Mouse (Mus musculus) lung, embryonic 15.5 days (tissue): Measurements from ENCODE around the gene Cyp2c37. TPM values are rescaled to one million over a fixed set of nuclear protein-coding genes. Genes with fewer than 3 reads are reported as not detected.
"Not testable (repeated sequence)": the region's sequence is repeated elsewhere in the genome, so short reads cannot be mapped to it uniquely, and the experiment has no call there.

Experiments
- ATAC-seq: fragments of 200-750 bp; cut with Nextera tagmentation; 2 replicates; pipeline ENCODE4 v1.8.0; 2017; ENCODE audit warnings: moderate number of reproducible peaks, borderline replicate concordance; ENCODE audit not compliant: low FRiP score, low TSS enrichment; ENCODE audit errors: extremely low read depth
- H3K27ac ChIP-seq: fragments of 300-500 bp; sonication (generic); 2 replicates; pipeline ENCODE4 v1.5.1; 2015; ENCODE audit warnings: moderate library complexity, mild to moderate bottlenecking, inconsistent platforms
- H3K27me3 ChIP-seq: fragments of 300-500 bp; sonication (generic); 2 replicates; pipeline ENCODE4 v1.6.1; 2015; ENCODE audit warnings: inconsistent platforms
- H3K36me3 ChIP-seq: fragments of 300-500 bp; sonication (generic); 2 replicates; pipeline ENCODE4 v1.6.1; 2015; ENCODE audit warnings: inconsistent platforms
- H3K4me1 ChIP-seq: fragments of 300-500 bp; sonication (generic); 2 replicates; pipeline ENCODE4 v1.6.1; 2015; ENCODE audit warnings: inconsistent platforms
- H3K4me2 ChIP-seq: fragments of 300-500 bp; sonication (generic); 2 replicates; pipeline ENCODE4 v1.6.1; 2015; ENCODE audit warnings: inconsistent platforms, mild to moderate bottlenecking, moderate library complexity
- H3K4me3 ChIP-seq: fragments of 300-500 bp; sonication (generic); 2 replicates; pipeline ENCODE4 v1.5.1; 2015; ENCODE audit warnings: mild to moderate bottlenecking, inconsistent platforms
- H3K9ac ChIP-seq: fragments of 300-500 bp; sonication (generic); 2 replicates; pipeline ENCODE4 v1.6.1; 2015; ENCODE audit warnings: inconsistent platforms
- H3K9me3 ChIP-seq: fragments of 300-500 bp; sonication (generic); 2 replicates; pipeline ENCODE4 v1.6.1; 2016; ENCODE audit warnings: inconsistent platforms
- WGBS: fragments of 180-500 bp; shearing (Covaris S2); methylation state at CpG from one replicate; pipeline ENCODE4 v1.1.7; 2015; 5-methylcytosine and 5-hydroxymethylcytosine counted together
- polyA plus RNA-seq: library from polyadenylated mRNA; unstranded; fragments of >200 nt; fragmentation: Nextera tagmentation; extraction: Ambion mirVana; gene quantifications from 2 replicates; pipeline ENCODE4 v1.2.1, GENCODE M21; 2015

Gene Cyp2c37
- not detected in 2 replicates for polyA plus RNA-seq

DNA sequence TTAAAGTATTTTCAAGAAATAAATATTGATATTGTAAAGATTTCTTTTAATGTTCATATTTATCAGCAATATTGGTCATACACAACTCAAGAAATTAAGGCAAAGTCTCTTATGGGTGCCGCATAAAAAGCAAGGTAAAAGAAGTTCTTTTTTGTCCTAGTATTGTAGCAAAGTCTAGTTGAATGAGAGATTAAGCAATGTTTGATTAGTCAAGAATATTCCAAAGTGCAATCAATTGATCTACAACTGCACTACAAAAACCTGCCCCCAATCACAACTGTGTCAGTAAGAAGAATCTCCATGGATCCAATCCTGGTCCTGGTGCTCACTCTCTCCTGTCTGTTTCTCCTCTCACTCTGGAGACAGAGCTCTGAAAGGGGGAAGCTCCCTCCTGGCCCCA is at the start of gene Cyp2c37:
Gene Cyp2c37, plus strand, starts transcription at position 285 of the 400 bp plus-strand sequence.
- H3K9me3 ChIP-seq, H3K4me1 ChIP-seq, H3K4me3 ChIP-seq, H3K36me3 ChIP-seq, H3K9ac ChIP-seq, ATAC-seq, H3K27me3 ChIP-seq, H3K4me2 ChIP-seq, H3K27ac ChIP-seq: not testable (repeated sequence)
- 94% methylated on average over 1 of the region's 1 CpGs for WGBS

DNA sequence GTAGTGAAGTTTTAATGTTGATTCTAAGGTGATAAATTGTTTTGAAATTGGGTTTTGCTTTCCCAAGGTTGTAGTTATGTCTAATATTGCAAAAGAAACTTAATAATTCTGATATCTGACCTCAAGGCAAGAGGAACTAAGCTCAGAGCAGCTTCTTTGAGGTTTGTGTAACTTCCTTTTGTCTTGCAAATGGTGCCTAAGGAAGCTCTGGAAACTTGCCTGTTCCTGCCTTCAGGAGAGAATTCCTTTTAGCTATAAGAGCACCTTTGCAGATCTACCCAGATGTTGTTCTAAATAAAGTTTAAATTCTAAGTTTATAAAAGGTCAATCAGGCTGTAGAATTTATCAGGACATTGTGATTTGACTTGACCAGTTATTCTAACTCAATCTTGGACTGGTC is 31.4 kb upstream of the Cyp2c37 start:
- not testable (repeated sequence) for H3K4me1 ChIP-seq, H3K4me3 ChIP-seq, H3K9ac ChIP-seq, H3K27me3 ChIP-seq, ATAC-seq, H3K36me3 ChIP-seq, H3K4me2 ChIP-seq, H3K27ac ChIP-seq, H3K9me3 ChIP-seq

DNA sequence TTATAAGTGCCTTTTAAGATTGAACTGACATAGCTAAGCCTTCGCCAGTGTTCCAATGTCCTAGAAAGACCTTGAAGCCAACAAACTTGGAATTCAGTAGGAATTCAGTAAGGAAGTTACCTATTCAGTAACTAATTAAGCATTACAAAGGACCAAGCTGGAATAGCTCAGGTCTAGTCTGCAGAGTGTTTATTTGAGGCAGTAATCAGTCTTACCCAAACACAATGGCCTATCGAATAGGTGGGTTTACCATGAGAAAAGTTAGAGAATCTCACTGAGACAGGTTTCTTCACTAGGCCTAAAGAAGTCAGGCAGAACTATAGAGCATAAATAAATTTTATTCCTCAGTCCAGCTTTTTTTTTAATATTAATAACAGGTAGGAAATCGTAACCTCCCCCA is 21.1 kb upstream of the Cyp2c37 start:
- H3K36me3 ChIP-seq, ATAC-seq, H3K4me2 ChIP-seq: not testable (repeated sequence)

DNA sequence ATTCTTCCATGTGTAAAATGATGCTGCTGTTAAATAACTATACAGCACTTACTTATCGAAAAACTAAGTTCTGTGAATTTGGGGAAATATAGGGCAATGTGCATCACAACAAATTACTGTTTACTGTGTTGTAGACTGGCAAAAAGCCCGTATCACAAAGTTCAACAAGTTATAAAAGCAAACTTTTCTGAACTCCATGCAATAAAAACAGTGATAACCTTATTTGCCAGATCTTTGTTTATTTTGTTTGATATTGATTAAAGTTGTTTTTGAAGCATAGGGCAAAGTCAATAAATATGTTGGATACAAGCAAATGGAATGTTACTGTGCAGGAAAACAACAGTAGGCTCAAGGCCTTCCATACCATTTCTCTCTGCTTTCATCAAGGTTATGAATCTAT is 2.8 kb upstream of the Cyp2c37 start:
- H3K4me3 ChIP-seq, result no peak overlapping the region
- 53% methylated on average over 2 of the region's 2 CpGs for WGBS
- H3K9ac ChIP-seq, result no peak overlapping the region
- H3K9me3 ChIP-seq, result no peaks in the 10 kb centered on the region
- ATAC-seq, result no peak
- H3K36me3 ChIP-seq, result no peaks in the 10 kb centered on the region
- no peaks in the 10 kb centered on the region for H3K4me1 ChIP-seq
- no peak overlapping the region for H3K27ac ChIP-seq
- H3K27me3 ChIP-seq, result no peaks in the 10 kb centered on the region
- H3K4me2 ChIP-seq, result no peak overlapping the region

More for the DNA sequence above, 21.1 kb upstream of the Cyp2c37 start:
- not testable (repeated sequence) for H3K27ac ChIP-seq, H3K9ac ChIP-seq, H3K4me3 ChIP-seq, H3K27me3 ChIP-seq, H3K9me3 ChIP-seq, H3K4me1 ChIP-seq
- 83% methylated on average over 3 of the region's 3 CpGs for WGBS

Other genes starting within 250 kb of the Cyp2c37 start
- gene Cyp2c40, start 179.6 kb upstream of the Cyp2c37 start, polyA plus RNA-seq, result not detected in 2 replicates
- not detected in 2 replicates for gene Cyp2c69, start 105.6 kb upstream of the Cyp2c37 start, polyA plus RNA-seq
- not detected in 2 replicates for gene Cyp2c54, start 81.4 kb downstream of the Cyp2c37 start, polyA plus RNA-seq
- not detected in 2 replicates for gene Cyp2c50, start 97.3 kb downstream of the Cyp2c37 start, polyA plus RNA-seq
- gene Cyp2c70, start 194.9 kb downstream of the Cyp2c37 start, polyA plus RNA-seq, result not detected in 2 replicates